Mouse (Mus musculus) MEL (cell line): Measurements from ENCODE around the gene Tes. TPM values are rescaled to one million over a fixed set of nuclear protein-coding genes. Genes with fewer than 3 reads are reported as not detected.

ENCODE experiments used
- DNase-seq: peaks from one replicate; pipeline ENCODE4 v3.0.0; 2011; ENCODE audit warnings: low read depth, low spot score
- H3K27ac ChIP-seq: 2 replicates; pipeline ENCODE4 v1.5.1; 2012; ENCODE audit warnings: low read depth, mild to moderate bottlenecking, control low read depth, low read length, moderate library complexity; ENCODE audit not compliant: control insufficient read depth
- H3K27me3 ChIP-seq, 2 experiments: fragments of 150-350 bp in 1 of 2; sonication (generic) in 1 of 2; 2 replicates each; pipeline ENCODE4 v1.6.1; 2012; ENCODE audit warnings: low read length in 2 of 2, mild to moderate bottlenecking in 2 of 2, improper control_type of control experiment in 1 of 2, moderate library complexity in 1 of 2; ENCODE audit not compliant: insufficient read depth in 2 of 2, control insufficient read depth in 1 of 2
- H3K36me3 ChIP-seq, 2 experiments: 2 replicates each; pipeline ENCODE4 v1.6.1; 2012 to 2014; ENCODE audit warnings: low read length in 2 of 2, improper control_type of control experiment in 1 of 2, inconsistent platforms in 1 of 2, mild to moderate bottlenecking in 1 of 2; ENCODE audit not compliant: insufficient read depth in 2 of 2, control insufficient read depth in 1 of 2
- H3K4me1 ChIP-seq, 2 experiments: fragments of 150-350 bp in 1 of 2; sonication (generic) in 1 of 2; 2 replicates each; pipeline ENCODE4 v1.6.1; 2012; ENCODE audit warnings: low read length in 2 of 2, improper control_type of control experiment in 1 of 2, mild to moderate bottlenecking in 1 of 2; ENCODE audit not compliant: insufficient read depth in 2 of 2, control insufficient read depth in 1 of 2
- H3K4me3 ChIP-seq, 2 experiments: fragments of 150-350 bp in 1 of 2; sonication (generic) in 1 of 2; 2 replicates each; pipeline ENCODE4 v1.5.1; 2012; ENCODE audit warnings: low read depth in 2 of 2, low read length in 2 of 2, mild to moderate bottlenecking in 2 of 2, moderate library complexity in 2 of 2, control low read depth in 1 of 2, improper control_type of control experiment in 1 of 2; ENCODE audit not compliant: control insufficient read depth in 1 of 2, insufficient read depth in 1 of 2
- H3K79me2 ChIP-seq: 2 replicates; pipeline ENCODE4 v1.6.1; 2012; ENCODE audit warnings: mild to moderate bottlenecking, low read length, moderate library complexity; ENCODE audit not compliant: control insufficient read depth, poor library complexity, insufficient read depth
- H3K9ac ChIP-seq: 2 replicates; pipeline ENCODE4 v1.6.1; 2012; ENCODE audit warnings: low read depth, mild to moderate bottlenecking, control low read depth, low read length, moderate library complexity; ENCODE audit not compliant: control insufficient read depth, poor library complexity, severe bottlenecking
- H3K9me3 ChIP-seq: fragments of 150-350 bp; sonication (generic); replicated peaks from 2 replicates; pipeline ENCODE4 v1.6.1; 2012; ENCODE audit warnings: mild to moderate bottlenecking, low read length, improper control_type of control experiment, moderate library complexity; ENCODE audit not compliant: insufficient read depth
- CHD1 ChIP-seq: IDR thresholded peaks from 2 replicates; pipeline ENCODE4 v1.6.1; 2012; ENCODE audit warnings: low read depth, mild to moderate bottlenecking, inconsistent platforms, low read length, improper control_type of control experiment
- ELF1 ChIP-seq: IDR thresholded peaks from 2 replicates; pipeline ENCODE4 v1.6.1; 2014; ENCODE audit warnings: low read depth, mild to moderate bottlenecking, inconsistent platforms, low read length, improper control_type of control experiment, moderate library complexity
- EP300 ChIP-seq, 2 experiments: IDR thresholded peaks; 2 replicates each; pipeline ENCODE4 v1.6.1; 2011; ENCODE audit warnings: improper control_type of control experiment in 2 of 2, low read length in 2 of 2, low read depth in 1 of 2, mild to moderate bottlenecking in 1 of 2
- ETS1 ChIP-seq: IDR thresholded peaks from 2 replicates; pipeline ENCODE4 v1.6.1; 2012; ENCODE audit warnings: low read depth, mild to moderate bottlenecking, inconsistent platforms, low read length, improper control_type of control experiment, moderate library complexity
- GABPA ChIP-seq: IDR thresholded peaks from 2 replicates; pipeline ENCODE4 v1.6.1; 2012; ENCODE audit warnings: low read depth, mild to moderate bottlenecking, inconsistent platforms, low read length, improper control_type of control experiment, moderate library complexity
- MAX ChIP-seq: IDR thresholded peaks from 2 replicates; pipeline ENCODE4 v1.6.1; 2011; ENCODE audit warnings: low read length, improper control_type of control experiment
- MYC ChIP-seq: IDR thresholded peaks from 2 replicates; pipeline ENCODE4 v1.6.1; 2011; ENCODE audit warnings: low read depth, mild to moderate bottlenecking, low read length, improper control_type of control experiment, moderate library complexity
- NRF1 ChIP-seq: IDR thresholded peaks from 2 replicates; pipeline ENCODE4 v1.6.1; 2014; ENCODE audit warnings: low read depth, mild to moderate bottlenecking, inconsistent platforms, low read length, improper control_type of control experiment, moderate library complexity; ENCODE audit not compliant: poor library complexity, insufficient read depth, severe bottlenecking
- POLR2AphosphoS2 ChIP-seq: IDR thresholded peaks from 2 replicates; pipeline ENCODE4 v1.6.1; 2011; ENCODE audit warnings: low read length, improper control_type of control experiment
- SMC3 ChIP-seq: IDR thresholded peaks from 2 replicates; pipeline ENCODE4 v1.6.1; 2011; ENCODE audit warnings: low read depth, low read length, improper control_type of control experiment
- TAL1 ChIP-seq: IDR thresholded peaks from 2 replicates; pipeline ENCODE4 v1.6.1; 2012; ENCODE audit warnings: mild to moderate bottlenecking, inconsistent platforms, low read length, moderate library complexity, mixed read lengths
- TBP ChIP-seq: IDR thresholded peaks from 2 replicates; pipeline ENCODE4 v1.8.0; 2011; ENCODE audit warnings: low read depth, low read length, improper control_type of control experiment
- TCF12 ChIP-seq: IDR thresholded peaks from 2 replicates; pipeline ENCODE4 v1.6.1; 2014; ENCODE audit warnings: low read depth, mild to moderate bottlenecking, inconsistent platforms, low read length, improper control_type of control experiment, moderate library complexity
- USF2 ChIP-seq, 2 experiments: IDR thresholded peaks; 2 replicates each; pipeline ENCODE4 v1.6.1; 2011 to 2012; ENCODE audit warnings: improper control_type of control experiment in 2 of 2, low read length in 2 of 2, borderline replicate concordance in 1 of 2, inconsistent platforms in 1 of 2, low read depth in 1 of 2, mild to moderate bottlenecking in 1 of 2; ENCODE audit not compliant: insufficient read depth in 1 of 2
- ZC3H11A ChIP-seq: IDR thresholded peaks from 2 replicates; pipeline ENCODE4 v1.6.1; 2012; ENCODE audit warnings: low read depth, mild to moderate bottlenecking, inconsistent platforms, low read length, improper control_type of control experiment
- ZNF384 ChIP-seq: IDR thresholded peaks from 2 replicates; pipeline ENCODE4 v1.6.1; 2012; ENCODE audit warnings: low read depth, mild to moderate bottlenecking, inconsistent platforms, low read length, improper control_type of control experiment
- polyA plus RNA-seq, 2 experiments: library from polyadenylated mRNA; stranded (reverse) in 1 of 2; unstranded in 1 of 2; fragments of >175 nt in 1 of 2; fragments of >200 nt in 1 of 2; gene quantifications; 2 replicates each; pipeline versions ENCODE4 v1.2.1 to v1.2.4; 2012; ENCODE audit warnings: low replicate concordance in 2 of 2, low read depth in 1 of 2; ENCODE audit not compliant: insufficient read length in 2 of 2, insufficient read depth in 1 of 2, missing spikeins in 1 of 2
- total RNA-seq: library from RNA; depleted of rRNA; stranded (reverse); fragments of 300-350 nt; gene quantifications from 2 replicates; pipeline ENCODE4 v1.2.3, GENCODE M21; 2012; rRNA removed

The Tes gene
- total and polyA plus RNA-seq, 3 experiments = not detected

DNA sequence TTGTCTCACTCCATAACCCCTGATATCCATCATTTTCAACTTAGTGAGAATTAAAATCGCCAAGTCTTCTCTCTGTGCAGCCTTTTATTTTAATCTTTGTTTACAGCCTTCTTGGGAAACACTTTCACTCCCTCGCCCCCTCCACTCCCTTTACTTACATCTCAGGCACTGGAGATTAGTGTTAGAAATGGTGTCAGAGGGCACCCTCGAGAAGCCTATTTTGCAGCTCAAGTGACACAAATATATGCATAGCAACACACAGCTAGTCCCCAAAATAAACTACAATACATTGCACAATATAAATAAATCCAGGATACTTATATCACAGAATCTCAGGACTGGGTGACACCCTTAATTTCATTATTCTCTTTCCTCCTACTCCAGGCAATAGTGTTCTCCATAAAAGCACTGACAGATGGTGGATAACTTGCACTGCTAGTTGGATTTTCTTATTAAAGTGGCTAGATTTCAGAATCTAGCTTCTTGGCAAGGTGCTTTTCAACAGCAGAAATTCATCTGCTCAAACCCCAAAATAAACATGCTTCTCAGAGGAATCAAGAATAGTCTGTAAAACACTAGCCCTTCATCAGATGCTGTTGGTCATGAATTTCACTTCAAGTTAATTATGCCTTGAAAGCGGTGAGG is 86.2 kb downstream of the Tes start:
- Histone ChIP-seq H3K9me3 (no peaks in the 10 kb centered on the region), H3K9ac (no peak overlapping the region), H3K27ac (no peak overlapping the region), H3K36me3 (no peaks in the 10 kb centered on the region), H3K79me2 (no peaks in the 10 kb centered on the region), H3K4me1 (no peaks in the 10 kb centered on the region), H3K27me3 (no peaks in the 10 kb centered on the region), H3K4me3 (no peak overlapping the region)
- no peak for TF ChIP-seq SMC3
- TF ChIP-seq ELF1 = no peak
- TF ChIP-seq MAX = no peak
- no peak for DNase-seq

DNA sequence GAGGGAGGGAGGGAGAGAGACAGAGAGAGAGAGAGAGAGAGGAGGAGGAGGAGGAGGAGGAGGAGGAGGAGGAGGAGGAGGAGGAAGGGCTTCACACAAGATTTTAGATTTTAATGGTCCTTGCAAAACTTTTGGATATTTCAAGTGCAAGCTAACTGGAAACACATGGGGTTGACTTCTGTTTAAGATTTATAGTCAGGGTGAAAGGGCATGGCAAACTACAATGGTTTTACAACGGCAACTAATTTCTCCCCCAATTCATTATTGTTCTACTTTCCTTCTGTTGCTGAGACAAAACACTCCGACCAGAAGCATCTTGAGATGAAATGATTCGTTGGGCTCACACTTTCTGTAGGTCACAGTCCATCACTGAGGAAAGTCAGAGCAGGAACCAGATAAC is 87.6 kb downstream of the Tes start:
- no peak overlapping the region for H3K27ac ChIP-seq
- TF ChIP-seq ZC3H11A (no peak), TAL1 (no peak), MYC (no peak), ELF1 (no peak), EP300 (IDR thresholded peaks at IDR 0.05; ENCODE audit: low read depth in 1 of 2, low read length in 2 of 2) (no peak), POLR2AphosphoS2 (no peak), TCF12 (no peak), GABPA (no peak), USF2 (IDR thresholded peaks at IDR 0.05; ENCODE audit: borderline replicate concordance in 1 of 2, insufficient read depth in 1 of 2, low read depth in 1 of 2, low read length in 2 of 2) (no peak), NRF1 (no peak), ETS1 (no peak), CHD1 (no peak), ZNF384 (no peak), TBP (no peak)
- DNase-seq = no peak
- no peaks in the 10 kb centered on the region for H3K9me3 ChIP-seq
- H3K79me2 ChIP-seq = no peaks in the 10 kb centered on the region
- H3K27me3 ChIP-seq = no peaks in the 10 kb centered on the region
- no peaks in the 10 kb centered on the region for H3K4me1 ChIP-seq
- H3K9ac ChIP-seq = no peak overlapping the region
- H3K4me3 ChIP-seq = no peak overlapping the region
- H3K36me3 ChIP-seq = no peaks in the 10 kb centered on the region

Other genes with a start within 250 kb of the Tes start
- gene Tfec, start 166.7 kb upstream of the Tes start, total RNA-seq = not detected in 2 replicates
- not detected for gene Tfec, start 166.7 kb upstream of the Tes start, polyA plus RNA-seq
- gene Cav2, start 216.0 kb downstream of the Tes start, total RNA-seq = not detected in 2 replicates
- not detected for gene Cav2, start 216.0 kb downstream of the Tes start, polyA plus RNA-seq
- gene Cav1, start 241.2 kb downstream of the Tes start, total RNA-seq = not detected in 2 replicates
- not detected for gene Cav1, start 241.2 kb downstream of the Tes start, polyA plus RNA-seq